Mouse (Mus musculus): ENCODE data around the gene Phldb1.

DNA sequence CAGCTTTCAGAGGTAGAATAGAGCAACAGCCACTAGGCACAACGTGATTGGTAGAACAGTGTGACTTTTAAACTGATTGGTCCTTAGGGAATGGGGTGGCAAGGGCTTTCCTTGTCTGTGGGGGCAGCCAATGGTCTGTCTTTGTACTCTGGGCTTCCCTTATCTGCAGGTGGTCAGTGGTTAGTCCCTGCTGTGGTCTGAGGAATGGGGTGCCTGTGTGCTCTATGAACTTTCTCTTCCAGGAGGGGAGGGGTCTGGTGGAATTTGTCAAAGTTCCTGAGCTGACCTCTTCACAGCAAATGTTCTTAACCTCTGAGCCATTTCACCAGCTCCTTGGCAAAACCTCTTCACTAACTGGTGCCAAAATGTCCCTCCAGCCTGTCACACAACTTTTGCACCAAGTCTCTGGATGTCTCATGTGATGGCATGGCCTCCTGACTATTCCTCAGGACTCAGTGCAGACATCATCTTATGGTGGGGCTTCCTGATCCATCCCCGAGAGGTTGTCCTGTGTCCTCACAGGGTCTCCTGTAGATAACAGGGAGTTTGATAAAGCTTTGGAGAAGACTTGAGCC, 62.6 kb downstream of the Phldb1 start:
- TF ChIP-seq POLR2A (IDR thresholded peaks at IDR 0.05; ENCODE audit: extremely low read depth, insufficient read depth, low read length) (no peak), CTCF (IDR thresholded peaks at IDR 0.05; ENCODE audit: extremely low read depth, insufficient read depth, low read length) (no peak)
